Mouse (Mus musculus): ENCODE measurements around the gene Spc24.
"Not testable (repeated sequence)": the region's sequence is repeated elsewhere in the genome, so short reads cannot be mapped to it uniquely, and the experiment has no call there.

Gene Spc24

GRCm38 (mm10) chr9:21784517-21785307 is 24.6 kb upstream of the Spc24 start:
- no peak for DNase-seq (ENCODE audit: low spot score)

DNA sequence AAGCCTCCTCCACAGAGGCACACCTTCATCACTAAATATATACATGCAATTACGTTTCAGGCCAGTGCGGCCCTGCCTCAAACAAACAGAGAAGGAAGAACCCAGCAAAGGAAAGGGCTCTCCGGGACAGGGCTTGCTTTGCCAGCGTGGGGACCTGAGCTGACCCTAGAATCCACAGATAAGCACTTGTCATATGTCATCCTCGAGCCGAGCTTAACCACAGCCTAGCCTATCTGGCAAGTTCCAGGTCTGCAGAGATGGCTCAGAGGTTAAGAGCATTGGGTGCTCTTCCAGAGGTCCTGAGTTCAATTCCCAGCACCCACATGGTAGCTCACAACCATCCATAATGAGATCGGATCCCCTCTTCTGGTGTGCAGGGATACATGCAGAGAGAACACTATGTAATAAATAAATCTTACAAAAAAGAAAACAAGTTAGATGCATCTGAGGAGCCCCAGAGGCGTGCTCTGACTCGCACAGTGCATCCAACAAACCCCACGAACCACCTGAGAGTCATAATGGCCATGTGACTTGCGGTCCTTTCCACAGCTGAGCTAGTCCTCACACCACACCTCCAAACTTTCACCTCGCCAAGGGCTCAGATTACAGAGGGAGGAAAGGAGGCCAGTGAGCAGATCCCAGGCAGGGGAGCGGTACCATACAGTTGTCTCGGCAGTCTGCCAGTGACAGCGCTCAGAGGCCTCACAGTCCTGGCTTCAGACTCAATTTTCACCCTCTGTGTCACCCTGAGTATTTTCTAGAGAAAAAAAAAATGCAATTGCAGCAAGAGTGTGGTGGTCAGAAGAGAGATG is 21.8 kb upstream of the Spc24 start:
- peak; percentile 49 for DNase-seq (ENCODE audit: low spot score)

- DNase-seq (ENCODE audit: low spot score) = no peak
Measured at GRCm38 (mm10) chr9:21777726-21778125, 17.6 kb upstream of the Spc24 start.

- DNase-seq (ENCODE audit: low spot score) = no peak
Measured at GRCm38 (mm10) chr9:21774353-21774752, 14.2 kb upstream of the Spc24 start.

GRCm38 (mm10) chr9:21773396-21773795 is 13.3 kb upstream of the Spc24 start:
- not testable (repeated sequence) for DNase-seq (ENCODE audit: low spot score)

GRCm38 (mm10) chr9:21769558-21770183 is 9.6 kb upstream of the Spc24 start:
- DNase-seq (ENCODE audit: low spot score) = peak; percentile 47

DNA sequence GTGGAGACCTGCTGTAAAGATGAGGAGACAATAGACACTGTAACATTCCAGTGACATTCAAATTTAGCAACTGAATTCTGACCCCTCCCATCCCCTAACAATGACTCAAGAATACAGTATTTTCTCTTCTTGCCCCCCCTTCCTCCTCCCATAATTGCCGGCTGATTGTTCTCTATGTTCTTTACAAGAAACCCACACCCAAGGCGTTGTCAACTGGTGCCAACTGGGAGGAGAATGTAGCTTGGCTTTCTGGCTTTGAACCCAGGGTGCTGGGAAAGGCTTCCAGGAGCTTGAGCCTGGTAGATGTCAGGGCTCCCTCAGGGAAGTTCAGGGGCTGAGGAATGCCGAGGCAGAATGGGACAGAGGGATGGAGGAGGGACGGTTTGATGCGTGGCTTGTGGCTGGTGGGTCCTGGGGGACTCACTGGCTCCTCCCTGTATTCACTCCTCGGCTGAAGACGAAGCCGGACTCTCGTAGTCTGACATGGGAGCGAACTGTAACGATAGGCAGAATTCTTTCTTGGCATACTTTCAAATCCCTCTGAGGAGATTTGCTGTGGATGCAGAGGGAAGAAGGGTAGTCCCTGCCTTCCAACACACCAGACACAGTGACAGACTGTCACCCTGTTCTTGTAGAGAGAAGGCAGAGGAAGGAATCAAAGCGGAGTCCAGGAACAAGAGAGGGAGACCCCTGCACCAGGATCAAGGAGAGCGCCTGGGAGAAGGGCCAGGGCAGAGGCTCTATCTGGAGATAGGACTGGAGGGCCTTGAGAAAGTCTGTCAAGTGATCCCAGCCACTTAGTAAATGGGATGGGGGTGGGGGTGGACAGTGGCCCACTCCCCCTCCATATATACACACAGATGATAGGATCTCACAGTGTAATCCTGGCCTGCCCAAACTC is 8.7 kb upstream of the Spc24 start:
- DNase-seq (ENCODE audit: low spot score) = peak; percentile 52

DNA sequence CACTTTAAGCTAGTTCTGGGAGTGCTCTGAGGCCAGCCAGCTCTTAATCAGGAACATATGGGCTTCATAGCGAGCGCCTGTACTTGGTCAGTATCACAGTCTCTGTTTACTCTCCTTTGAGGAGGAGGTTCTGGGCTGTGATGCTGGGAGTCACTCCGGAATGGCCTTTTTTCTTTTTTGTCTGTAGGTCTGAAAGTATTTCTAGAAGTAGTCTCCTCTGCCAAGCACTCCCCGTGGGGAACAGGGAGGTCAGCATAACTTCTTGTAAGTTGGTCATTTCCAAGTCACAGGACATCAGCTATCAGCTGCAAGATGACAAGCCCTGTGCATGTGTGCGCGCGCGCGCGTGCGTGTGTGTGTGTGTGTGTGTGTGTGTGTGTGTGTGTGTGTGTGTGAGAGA is 7.8 kb upstream of the Spc24 start:
- peak; percentile 40 for DNase-seq (ENCODE audit: low spot score)

DNA sequence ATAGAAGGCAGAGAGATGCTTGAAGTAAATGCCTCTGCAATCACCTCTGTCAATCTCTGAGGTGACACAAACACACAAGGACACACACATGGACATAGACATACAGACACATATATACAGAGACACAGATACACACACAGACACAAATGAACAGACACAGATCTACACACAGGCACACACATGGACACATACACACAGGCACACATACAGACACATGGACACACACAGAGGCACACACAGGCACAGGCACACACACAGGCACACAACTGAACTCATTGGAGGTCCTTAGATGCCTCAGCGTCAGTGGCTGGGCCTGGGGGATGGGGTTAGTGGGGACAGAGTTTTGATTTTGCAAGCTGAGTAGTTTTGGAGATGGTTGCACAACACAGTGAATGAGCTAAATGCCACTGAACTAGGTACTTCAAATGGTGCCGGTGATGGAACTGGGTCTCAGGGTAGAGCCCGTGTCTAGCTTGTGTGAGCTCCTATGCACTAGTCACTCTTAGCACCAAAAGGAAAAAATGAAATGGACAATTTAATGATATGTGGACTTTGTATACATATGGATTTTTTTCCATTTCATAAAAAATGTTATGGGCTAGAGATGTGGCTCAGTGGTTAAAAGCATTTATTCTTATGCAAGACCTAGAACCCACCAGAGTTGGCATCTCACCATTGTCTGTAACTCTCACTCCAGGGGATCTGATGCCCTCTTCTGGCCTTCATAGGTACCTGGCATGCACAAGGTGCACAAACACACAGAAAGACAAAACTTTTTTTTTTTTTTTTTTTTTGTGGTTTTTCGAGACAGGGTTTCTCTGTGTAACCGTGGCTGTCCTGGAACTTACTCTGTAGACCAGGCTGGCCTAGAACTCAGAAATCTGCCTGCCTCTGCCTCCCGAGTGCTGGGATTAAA is 4.2 kb upstream of the Spc24 start:
- DNase-seq (ENCODE audit: low spot score) = no peak

GRCm38 (mm10) chr9:21762135-21762534 is 2.0 kb upstream of the Spc24 start:
- DNase-seq (ENCODE audit: low spot score) = no peak

GRCm38 (mm10) chr9:21759718-21760117 is 385 bp downstream of the Spc24 start:
- DNase-seq (ENCODE audit: low spot score) = no peak

DNA sequence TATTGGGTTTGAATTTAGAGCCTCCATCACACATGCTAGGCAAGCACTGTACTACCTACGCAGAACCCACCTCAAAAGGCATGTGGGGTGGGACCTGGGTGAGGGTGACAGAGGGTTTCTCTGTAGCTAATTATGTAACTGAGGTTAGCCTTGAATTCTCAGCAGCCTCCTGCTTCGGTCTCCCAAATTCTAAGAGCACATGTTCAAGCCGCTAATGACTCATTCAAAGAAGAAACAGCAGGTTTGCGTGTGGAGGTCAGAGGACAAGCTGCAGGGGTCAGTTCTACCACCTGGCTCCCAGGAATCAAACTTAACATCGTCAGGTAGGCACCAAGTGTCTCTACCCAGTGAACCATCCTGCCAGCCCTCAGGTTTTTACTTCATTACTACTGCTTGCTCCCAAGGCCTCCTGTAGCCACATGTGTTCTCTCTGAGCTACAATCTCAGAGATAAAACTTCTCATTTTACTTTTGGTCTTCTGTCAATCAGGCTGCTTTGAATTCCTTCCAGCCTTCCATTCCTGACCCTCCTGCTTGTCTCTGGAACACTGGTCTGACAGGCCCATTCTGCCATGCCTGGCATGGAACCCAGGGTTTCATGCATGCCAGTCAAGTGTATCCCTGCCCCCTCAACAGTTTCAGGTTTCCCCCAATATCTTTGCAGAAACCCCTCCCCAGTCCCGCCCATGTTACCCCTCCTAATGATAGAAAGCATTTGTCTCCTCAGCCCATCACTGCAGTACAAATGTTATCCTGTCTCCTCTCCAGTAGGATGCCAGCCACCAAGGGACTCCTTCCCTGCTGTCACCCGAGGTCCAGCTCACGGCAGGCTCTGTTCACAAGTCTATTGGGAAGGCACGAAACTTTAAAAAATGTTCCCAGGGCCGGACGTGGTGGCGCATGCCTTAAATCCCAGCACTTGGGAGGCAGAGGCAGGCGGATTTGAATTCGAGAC is 1.2 kb downstream of the Spc24 start:
- DNase-seq (ENCODE audit: low spot score) = no peak

DNA sequence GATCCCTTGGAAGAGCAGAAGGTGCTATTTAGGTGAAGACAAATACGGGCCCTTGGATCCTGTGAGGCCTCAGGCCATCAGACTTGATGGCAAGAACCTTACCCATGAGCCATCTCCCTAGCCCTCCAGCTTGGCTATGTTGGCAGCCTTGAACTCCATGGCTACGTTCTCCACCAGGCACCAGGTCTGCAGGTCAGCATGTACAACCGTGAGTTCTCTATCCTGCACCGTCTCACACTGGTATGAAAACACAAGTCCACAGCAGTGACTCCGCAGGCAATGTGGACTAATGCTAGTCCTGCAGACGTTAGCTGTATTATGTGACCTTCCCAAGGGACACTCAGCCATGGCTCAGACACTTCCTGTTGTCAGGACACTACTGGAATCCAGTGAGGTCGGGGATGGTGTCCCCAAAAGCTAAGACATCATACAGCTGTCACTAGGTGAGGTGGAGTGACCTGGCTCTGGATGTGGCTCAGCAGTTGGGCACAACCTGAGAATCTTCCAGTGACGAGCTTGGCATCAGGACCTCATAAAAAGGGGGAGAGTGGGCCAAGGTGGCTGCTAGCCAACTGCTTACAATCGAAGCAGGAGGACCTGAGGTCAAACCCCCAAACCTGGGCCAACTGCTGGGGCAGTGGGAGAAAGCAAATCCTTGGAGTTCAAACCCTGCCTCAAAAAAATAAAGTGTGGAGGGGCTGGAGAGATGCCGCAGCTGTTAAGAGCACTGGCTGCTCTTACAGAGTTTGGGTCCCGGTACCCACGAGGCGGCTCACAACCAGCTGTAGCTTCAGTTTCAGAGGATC is 5.4 kb downstream of the Spc24 start:
- DNase-seq (ENCODE audit: low spot score) = no peak

DNA sequence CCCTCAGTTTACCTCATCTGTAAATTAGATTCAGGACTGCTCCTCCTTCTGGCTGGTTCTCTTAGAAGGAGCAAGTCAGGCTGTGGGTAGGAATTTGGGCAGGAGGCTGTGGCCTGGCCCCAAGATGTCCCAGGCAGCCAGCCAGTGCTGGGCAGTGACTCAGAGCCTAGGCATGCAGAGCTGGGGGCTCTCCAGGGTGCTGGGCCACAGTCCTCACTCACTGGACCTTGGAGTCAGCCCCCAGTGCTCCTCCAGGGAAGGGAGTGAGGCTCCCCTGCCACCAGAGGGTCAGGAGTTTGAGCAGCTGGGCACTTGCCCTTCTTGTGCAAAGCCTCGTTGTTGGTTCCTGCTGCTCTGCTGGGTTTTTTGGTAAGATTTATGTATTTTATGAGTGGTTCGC is 6.1 kb downstream of the Spc24 start:
- peak; percentile 86 for DNase-seq (ENCODE audit: low spot score)

DNA sequence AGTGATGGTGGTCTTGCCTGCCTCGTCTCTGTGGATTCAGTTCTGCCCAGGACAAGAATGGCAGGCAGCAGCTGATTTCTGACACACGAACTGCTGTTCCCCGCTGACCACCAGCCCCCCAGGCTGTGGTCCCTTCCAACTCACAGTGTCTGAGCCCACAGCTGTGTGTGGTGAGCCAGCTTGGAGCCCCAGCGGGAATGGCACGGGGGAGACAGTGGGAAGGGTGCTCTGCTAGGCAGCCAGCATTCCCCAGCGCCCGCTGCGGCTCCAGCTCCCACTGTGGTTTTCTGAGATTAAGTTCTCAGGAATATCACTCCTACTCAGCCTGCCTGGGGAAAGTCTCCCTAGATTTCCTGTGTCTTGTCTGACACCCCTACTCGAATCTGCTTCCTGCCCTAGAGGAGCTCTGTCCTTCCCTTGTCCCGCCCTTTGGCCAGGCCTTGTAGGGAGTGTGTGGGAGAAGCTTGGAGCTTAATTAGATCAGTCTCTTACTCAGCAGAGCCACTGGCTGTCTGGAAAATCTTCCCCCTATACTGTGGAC is 7.8 kb downstream of the Spc24 start:
- DNase-seq (ENCODE audit: low spot score) = peak; percentile 73

- peak; percentile 31 for DNase-seq (ENCODE audit: low spot score)
Measured at GRCm38 (mm10) chr9:21751347-21751746, 8.8 kb downstream of the Spc24 start.

- no peak for DNase-seq (ENCODE audit: low spot score)
Measured at GRCm38 (mm10) chr9:21750370-21750769, 9.7 kb downstream of the Spc24 start.

- no peak for DNase-seq (ENCODE audit: low spot score)
Measured at GRCm38 (mm10) chr9:21749382-21750118, 10.6 kb downstream of the Spc24 start.

Measured in urinary bladder, postnatal 14 days (tissue).